Mouse (Mus musculus) frontal cortex, postnatal 36 days (tissue): ENCODE results near the gene Auts2.

Experiments
- DNase-seq, 2 experiments: peaks; one replicate each; pipeline ENCODE4 v3.0.0; 2022; ENCODE audit warnings: low spot score in 2 of 2

Auts2 gene

GRCm38 (mm10) chr5:132184395-132185095 lies 358.6 kb downstream of the Auts2 start:
- DNase-seq: no peak

GRCm38 (mm10) chr5:132182077-132182476 lies 361.1 kb downstream of the Auts2 start:
- no peak for DNase-seq

GRCm38 (mm10) chr5:132170010-132170409 lies 373.1 kb downstream of the Auts2 start:
- no peak for DNase-seq

- DNase-seq: no peak
These were observed 374.3 kb downstream of the Auts2 start for GRCm38 (mm10) chr5:132168805-132169204.

GRCm38 (mm10) chr5:132168224-132168623 lies 374.9 kb downstream of the Auts2 start:
- no peak for DNase-seq

- no peak for DNase-seq
These were observed 376.6 kb downstream of the Auts2 start for GRCm38 (mm10) chr5:132166559-132166958.

- DNase-seq: no peak
These were observed 379.2 kb downstream of the Auts2 start for GRCm38 (mm10) chr5:132163960-132164359.

GRCm38 (mm10) chr5:132162206-132162533 lies 381.0 kb downstream of the Auts2 start:
- no peak for DNase-seq

- DNase-seq: peak; percentile 63 to 81
These were observed 381.6 kb downstream of the Auts2 start for GRCm38 (mm10) chr5:132161338-132162205.

- no peak for DNase-seq
These were observed 399.0 kb downstream of the Auts2 start for GRCm38 (mm10) chr5:132144181-132144580.

GRCm38 (mm10) chr5:132140816-132141215 lies 402.3 kb downstream of the Auts2 start:
- no peak for DNase-seq

GRCm38 (mm10) chr5:132135941-132136663 lies 407.0 kb downstream of the Auts2 start:
- peak; percentile 22 to 43 for DNase-seq

- peak; percentile 40 to 79 for DNase-seq
These were observed 411.2 kb downstream of the Auts2 start for GRCm38 (mm10) chr5:132131948-132132347.

- no peak for DNase-seq
These were observed 412.6 kb downstream of the Auts2 start for GRCm38 (mm10) chr5:132130577-132130976.

GRCm38 (mm10) chr5:132126626-132127025 lies 416.5 kb downstream of the Auts2 start:
- DNase-seq: no peak

GRCm38 (mm10) chr5:132115631-132116030 lies 427.5 kb downstream of the Auts2 start:
- DNase-seq: peak in 1 of 2 experiments; percentile 51

GRCm38 (mm10) chr5:132114561-132115301 lies 428.4 kb downstream of the Auts2 start:
- no peak for DNase-seq

- peak; percentile 38 to 77 for DNase-seq
These were observed 429.7 kb downstream of the Auts2 start for GRCm38 (mm10) chr5:132113480-132113879.

GRCm38 (mm10) chr5:132112666-132113065 lies 430.5 kb downstream of the Auts2 start:
- DNase-seq: no peak

GRCm38 (mm10) chr5:132102426-132102825 lies 440.7 kb downstream of the Auts2 start:
- DNase-seq: no peak

GRCm38 (mm10) chr5:132098461-132098860 lies 444.7 kb downstream of the Auts2 start:
- DNase-seq: no peak

- DNase-seq: no peak
These were observed 450.4 kb downstream of the Auts2 start for GRCm38 (mm10) chr5:132092721-132093120.
